Mouse (Mus musculus) lung, postnatal 4 days (tissue): Measurements from ENCODE around the gene Mus81.
A peak's percentile ranks its signal among the peaks of the same experiment; 100 is the strongest.

ENCODE experiments used
- DNase-seq, 2 experiments: peaks; one replicate each; pipeline ENCODE4 v3.0.0; 2021

Gene Mus81

GRCm38 (mm10) chr19:5433951-5434350 is 54.3 kb downstream of the Mus81 start:
- no peak for DNase-seq

GRCm38 (mm10) chr19:5432992-5433852 is 55.0 kb downstream of the Mus81 start:
- peak; percentile 70 to 73 for DNase-seq
